Mouse (Mus musculus): ENCODE results near the gene Babam2.

Babam2 gene

GRCm38 (mm10) chr5:31887590-31887989 lies 190.1 kb downstream of the Babam2 start:
- DNase-seq (ENCODE audit: low spot score): no peak

GRCm38 (mm10) chr5:31888341-31888740 lies 190.9 kb downstream of the Babam2 start:
- no peak for DNase-seq (ENCODE audit: low spot score)

- no peak for DNase-seq (ENCODE audit: low spot score)
These were observed 195.1 kb downstream of the Babam2 start for GRCm38 (mm10) chr5:31892631-31893030.

DNA sequence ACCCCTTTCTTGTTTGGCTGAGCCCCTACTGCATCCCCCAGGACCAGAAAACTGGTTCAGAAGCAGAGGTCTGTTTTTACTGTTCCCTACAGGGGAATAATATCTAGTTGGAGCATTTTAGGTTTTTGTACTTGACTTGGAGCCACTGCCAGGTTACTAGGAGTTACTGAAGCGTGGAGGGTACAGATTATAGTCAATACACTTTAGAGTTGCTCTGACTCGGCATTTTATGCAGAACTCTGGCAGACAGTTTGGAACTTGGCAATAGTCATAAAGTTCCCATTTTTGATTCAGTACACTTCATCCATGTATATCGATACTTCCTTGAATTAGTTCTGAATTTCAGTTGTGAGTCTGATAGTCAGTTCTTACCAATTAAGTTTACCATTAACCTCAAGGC lies 202.4 kb downstream of the Babam2 start:
- DNase-seq (ENCODE audit: low spot score): no peak

DNA sequence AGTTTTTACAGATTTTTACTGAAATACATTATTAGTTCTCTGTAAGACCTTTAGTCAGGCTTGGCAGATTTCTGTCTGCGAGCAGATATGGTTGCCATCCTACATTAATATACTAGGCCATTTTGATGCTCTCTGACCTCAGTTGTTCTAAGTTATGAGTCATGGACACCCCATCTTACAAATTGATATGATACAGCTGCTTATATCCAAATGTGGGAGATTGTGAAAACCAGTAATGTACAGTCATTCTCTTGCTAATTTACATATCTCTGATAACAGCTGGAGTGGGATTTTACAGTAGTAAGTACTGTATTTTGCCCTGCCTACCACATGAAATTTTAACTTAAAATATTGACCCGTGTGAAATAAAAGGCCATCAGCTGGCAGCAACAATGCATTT lies 204.7 kb downstream of the Babam2 start:
- no peak for DNase-seq (ENCODE audit: low spot score)

- DNase-seq (ENCODE audit: low spot score): no peak
These were observed 205.4 kb downstream of the Babam2 start for GRCm38 (mm10) chr5:31902891-31903290.

DNA sequence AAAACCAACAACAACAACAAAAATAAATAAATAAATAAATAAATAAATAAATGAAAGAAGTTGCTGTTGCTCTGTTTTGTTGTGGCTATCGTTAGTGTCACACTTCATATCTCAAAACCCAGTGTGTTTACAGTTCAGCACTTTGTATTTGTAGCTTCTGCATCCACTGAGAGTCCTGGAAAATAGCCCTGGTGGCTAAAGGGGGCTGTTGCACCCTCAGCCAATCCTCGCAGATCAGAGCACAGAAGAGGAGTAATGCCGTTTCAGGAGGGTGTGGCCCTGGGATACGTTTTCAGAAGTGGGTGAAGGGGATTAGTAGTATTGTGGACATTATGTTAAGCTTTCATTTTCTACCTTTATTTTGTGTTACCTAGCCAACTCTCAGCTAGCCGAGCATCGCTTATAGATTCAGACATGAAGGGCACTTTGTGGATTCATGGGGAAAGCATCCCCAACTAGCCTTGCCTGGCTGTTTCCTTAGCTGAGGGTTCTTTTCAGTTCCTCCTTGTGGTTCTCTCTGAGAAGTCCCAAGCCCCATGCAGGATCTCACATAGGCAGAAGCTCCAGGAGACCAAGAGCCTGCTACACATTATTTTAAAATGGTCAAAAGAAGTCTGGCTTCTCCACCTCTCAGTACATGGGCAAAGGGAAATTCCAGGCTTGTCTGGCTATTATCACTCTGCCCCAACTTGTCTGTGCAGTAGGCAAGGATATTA lies 207.6 kb downstream of the Babam2 start:
- DNase-seq (ENCODE audit: low spot score): no peak

DNA sequence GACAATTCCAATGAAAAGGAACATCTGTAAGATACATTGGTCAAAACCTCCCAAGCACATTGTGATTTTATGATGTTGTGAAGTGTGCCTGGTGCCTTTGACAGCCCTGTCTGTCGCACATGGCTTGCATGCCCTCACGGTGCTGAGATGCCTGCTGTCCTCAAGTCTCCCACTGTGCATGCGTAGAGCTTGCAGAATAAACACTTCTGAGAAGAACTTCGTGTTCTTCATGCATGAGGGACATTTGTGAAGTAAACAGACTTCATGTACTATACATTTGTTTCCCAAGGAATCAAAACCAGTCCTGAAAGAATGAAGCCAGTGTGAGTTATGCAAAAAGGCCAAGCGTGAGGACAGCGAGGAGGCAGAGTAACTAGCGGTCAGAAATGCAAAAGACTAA lies 208.3 kb downstream of the Babam2 start:
- DNase-seq (ENCODE audit: low spot score): no peak

DNA sequence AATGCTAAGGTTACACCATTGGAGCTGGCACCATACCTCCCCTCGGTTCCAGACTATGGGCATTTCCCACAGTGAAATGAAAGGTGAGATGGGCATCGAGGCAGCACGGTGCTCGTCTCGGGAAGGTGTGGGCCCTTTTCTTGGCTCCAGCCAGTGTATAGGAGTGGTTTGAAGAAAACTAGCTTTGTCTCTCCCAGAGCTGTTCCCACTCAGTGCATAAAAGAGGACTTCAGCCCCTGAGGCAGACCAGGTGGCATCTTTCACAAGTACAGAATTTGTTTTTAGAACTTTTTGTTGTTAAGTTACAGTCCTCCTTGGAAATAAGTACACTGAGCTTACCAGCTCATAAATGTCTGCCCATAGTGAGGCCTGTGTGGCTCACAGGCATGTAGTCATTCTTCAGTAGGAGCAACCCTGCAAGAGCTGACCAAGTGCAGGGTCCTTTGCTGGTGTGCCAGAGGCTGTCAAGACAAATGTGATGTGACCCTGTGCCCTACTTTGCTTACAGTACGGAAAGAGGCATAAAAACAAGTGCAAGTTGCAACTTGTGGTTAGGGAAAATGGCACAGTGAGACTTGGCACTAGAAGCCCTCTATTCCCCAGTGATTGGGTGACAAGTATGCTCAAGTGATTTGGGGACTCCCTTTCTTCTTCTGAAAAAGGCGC lies 208.9 kb downstream of the Babam2 start:
- no peak for DNase-seq (ENCODE audit: low spot score)

DNA sequence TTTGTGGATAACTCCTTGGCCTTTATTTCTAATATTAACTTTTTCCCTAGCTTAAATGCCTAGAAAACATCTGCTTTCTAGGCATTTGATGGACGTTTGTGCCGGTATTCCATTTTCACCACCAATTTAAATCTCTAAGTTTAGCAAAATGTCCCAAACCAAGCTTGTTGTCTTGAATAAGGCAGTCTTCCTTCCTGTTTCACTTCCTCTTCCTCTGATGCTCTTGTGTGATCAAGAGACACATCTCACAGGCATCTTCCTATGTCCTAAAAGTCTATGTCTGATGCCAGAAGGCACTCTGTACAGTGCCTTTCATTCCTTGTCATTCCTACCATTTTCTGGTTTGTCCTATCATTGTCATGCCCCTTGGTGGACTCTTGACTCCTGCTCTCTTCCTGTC lies 210.5 kb downstream of the Babam2 start:
- DNase-seq (ENCODE audit: low spot score): no peak

DNA sequence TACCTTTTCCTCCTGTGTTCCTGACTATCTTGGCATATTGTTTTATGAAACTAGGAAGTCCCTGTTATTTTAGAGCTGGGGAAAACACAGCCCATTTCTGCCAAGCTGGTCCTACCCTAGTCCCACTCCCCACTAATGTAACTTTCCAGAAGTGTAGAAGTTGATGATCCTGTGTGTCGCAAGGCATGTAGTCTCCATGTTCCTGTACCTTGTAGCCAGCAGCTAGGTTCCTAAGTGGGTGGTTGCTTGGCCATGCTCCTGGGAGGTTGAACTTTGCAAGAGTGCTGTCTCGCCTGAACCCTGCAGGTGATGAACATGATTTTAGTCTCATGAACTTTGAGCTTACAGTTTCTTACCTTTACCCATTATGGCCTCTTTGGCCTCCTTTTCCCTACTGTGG lies 211.3 kb downstream of the Babam2 start:
- DNase-seq (ENCODE audit: low spot score): no peak

GRCm38 (mm10) chr5:31916241-31916640 lies 218.8 kb downstream of the Babam2 start:
- DNase-seq (ENCODE audit: low spot score): no peak

DNA sequence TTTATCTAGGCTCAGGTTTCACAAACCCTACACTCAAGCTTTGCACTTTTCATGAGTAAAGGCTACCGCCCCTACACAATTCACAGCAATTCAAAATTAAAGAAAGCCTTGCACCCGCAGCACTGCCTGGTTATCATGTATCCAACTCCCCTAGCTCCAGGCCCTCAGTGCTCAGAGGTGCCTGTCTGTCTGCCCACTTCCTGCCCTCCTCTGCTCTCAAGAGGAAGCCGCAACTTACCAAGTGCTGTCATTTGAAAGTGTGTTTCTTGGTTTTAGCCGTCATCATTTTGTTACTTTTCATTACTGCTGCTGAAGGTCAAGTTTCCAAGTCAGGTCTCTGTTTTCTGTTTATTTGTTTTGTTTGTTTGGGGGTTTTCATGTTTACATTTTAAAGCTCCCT lies 221.1 kb downstream of the Babam2 start:
- no peak for DNase-seq (ENCODE audit: low spot score)

DNA sequence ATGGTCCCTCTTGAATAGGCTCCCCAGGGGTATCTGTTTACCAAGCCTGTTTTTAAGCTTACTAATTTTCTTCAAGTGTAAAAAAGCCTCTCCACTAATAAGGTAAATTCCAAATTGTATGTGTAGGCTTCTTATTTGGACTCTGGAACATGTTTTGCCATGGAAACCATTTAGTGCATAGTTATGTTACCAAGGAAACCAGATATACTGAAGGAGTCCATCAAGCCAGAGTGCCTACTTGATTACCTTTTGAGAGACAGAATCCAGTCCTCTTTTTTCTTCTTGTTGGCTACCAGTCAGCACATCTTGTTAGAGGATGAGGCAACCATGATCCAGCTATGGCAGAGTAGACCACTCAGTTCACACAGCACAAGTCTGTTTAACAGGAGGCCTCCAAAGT lies 222.6 kb downstream of the Babam2 start:
- no peak for DNase-seq (ENCODE audit: low spot score)

DNA sequence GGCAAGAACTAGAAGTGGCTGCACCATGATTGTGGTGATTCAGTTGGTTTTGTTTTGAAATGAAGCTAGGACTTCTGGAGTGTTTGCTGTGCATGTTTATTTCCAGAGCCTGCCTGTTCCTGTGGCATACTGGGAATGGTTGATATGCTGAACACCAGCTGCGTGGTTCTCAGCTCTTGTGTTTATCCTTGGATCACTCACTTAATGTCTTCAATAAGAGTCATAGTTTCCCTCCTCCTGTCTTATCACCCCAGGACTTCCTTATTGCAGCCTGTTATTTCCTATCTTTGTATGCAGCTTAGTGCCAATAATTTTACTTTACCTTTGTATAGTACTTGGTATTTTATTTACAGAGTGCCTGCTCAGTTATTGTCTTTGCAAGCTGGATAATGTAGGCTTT lies 223.4 kb downstream of the Babam2 start:
- no peak for DNase-seq (ENCODE audit: low spot score)

DNA sequence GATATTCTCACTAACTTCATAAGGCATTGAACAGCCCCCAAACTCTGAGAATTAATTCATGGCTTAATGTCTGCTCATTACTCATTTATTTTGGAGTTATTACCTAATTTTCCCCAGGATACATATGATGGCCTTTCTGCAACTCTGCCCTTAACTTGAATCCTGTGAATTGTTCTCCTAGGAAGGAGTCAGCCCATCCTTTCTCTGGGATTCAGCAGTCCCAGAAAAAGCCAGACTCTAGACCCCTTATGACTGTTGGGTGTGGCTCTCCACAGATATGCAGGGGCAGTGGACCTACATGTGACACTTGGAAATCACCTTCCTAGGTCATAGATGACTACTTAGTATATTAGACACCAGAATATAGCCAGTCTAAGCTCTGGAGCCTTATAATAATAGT lies 226.6 kb downstream of the Babam2 start:
- no peak for DNase-seq (ENCODE audit: low spot score)

DNA sequence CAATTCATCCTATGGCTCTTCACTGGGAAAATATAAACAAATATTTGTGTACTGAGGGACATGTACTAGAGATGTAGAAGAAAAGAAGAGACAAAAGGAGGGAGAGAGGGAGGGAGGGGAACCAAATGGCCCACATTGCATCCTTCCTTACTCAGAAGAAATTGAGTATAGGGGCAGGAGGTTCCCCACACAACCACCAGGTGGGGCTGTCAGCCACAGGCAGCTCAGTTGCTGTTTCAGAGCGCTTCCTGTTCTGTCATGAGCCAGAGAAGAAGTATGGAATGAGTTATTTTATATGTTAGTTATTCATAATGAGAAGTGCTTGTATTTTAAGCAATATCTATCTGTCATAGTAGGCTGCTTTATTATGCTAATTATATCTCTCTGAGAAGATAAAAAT lies 229.1 kb downstream of the Babam2 start:
- DNase-seq (ENCODE audit: low spot score): no peak

GRCm38 (mm10) chr5:31929007-31929406 lies 231.5 kb downstream of the Babam2 start:
- no peak for DNase-seq (ENCODE audit: low spot score)

DNA sequence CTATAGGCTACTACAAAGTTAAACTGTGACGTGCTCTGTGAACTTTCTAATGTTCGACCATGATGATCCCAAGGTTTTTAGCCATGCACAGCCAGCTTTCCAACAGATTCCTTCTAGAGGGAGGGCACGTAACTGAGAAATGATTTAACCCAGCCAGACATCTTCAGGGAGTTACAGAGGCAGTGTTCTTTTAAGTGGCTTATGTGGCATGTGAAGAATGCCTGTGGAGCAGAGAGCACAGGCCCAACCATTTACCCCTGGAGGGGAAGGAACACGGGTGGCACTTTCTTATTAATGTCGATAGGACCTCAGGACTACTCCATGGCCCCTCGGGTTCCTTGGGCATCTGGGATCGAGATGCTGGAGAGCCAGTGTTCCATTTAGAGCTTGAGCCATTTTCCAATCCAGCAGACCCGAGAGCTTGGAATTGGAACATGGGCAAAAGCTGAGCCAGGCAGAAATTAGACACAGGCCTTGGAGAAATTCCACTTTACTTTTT lies 233.7 kb downstream of the Babam2 start:
- no peak for DNase-seq (ENCODE audit: low spot score)

GRCm38 (mm10) chr5:31931637-31932036 lies 234.2 kb downstream of the Babam2 start:
- no peak for DNase-seq (ENCODE audit: low spot score)

DNA sequence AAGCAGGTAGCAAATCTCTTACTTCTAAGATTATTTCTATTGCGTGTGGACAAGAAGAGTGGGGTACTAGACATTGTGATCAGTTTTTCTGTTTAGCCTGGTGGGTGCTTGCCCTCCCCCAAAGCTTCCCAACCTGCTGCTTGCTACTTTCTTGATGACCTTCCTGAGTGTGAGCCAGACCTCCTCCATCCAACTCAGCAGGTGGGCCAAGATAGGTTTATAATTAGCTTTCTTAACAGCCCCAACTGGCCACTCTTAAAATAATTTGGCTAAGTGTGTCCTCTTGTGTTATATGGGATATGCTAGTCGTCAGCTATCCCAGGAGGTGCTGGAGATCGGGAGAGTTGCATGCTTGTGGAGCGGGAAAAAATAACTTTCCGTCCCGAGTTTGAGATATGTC lies 235.8 kb downstream of the Babam2 start:
- DNase-seq (ENCODE audit: low spot score): no peak

DNA sequence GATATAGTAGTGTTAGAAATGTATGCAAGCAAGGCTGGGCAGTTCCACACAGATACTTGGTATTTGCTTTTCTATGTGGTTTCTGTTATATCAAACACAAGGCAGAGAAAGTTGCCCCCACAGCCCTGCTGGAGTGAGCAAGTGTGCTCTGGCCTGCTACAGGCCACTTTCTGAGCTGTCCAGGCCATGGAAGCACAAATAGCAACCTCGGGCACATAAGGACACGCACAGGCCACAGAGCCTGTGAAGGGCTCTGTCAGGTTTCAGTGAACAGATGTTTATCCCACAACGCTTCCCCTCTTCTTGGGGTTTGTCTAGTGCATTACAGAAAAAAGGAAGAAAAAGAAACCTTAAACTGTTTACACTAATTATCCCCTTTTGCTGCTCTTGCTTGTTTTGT lies 236.9 kb downstream of the Babam2 start:
- DNase-seq (ENCODE audit: low spot score): no peak

GRCm38 (mm10) chr5:31935936-31936335 lies 238.5 kb downstream of the Babam2 start:
- no peak for DNase-seq (ENCODE audit: low spot score)

DNA sequence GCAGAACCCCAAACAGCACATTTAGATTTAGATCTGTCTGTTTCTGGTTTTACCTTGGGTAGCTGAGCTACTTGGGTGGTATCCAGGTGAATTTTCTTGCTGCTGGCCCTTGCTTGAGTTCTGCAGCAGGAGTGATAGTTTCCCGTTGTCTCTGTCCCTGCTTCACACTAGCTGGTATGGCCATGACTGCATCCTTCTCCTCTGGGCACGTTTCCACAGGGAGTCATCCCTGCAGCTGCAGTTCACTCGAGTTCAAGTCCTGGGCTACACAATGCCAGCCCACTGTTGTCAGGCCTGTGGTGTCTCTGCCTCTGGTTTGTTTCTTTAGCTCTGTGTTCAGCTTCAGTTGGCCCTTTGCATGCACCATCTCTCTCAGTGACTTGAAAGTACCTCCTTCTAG lies 239.0 kb downstream of the Babam2 start:
- DNase-seq (ENCODE audit: low spot score): no peak
